Mouse (Mus musculus): ENCODE results near the gene Ttc39b. TPM values are rescaled to one million over a fixed set of nuclear protein-coding genes. Genes with fewer than 3 reads are reported as not detected.

Ttc39b gene
- polyA plus RNA-seq, 1 experiment from 2014 or later = 6.2 TPM

GRCm38 (mm10) chr4:83343146-83343823, 19.2 kb upstream of the Ttc39b start:
- no peak for ATAC-seq
- WGBS = 82% methylated on average over 9 of the region's 9 CpGs

GRCm38 (mm10) chr4:83342268-83342970, 18.4 kb upstream of the Ttc39b start:
- Histone ChIP-seq H3K4me2 (ENCODE audit: low read length) (no peak overlapping the region), H3K4me1 (ENCODE audit: control insufficient read depth, insufficient read depth, low read depth, low read length) (no peaks in the 10 kb centered on the region), H3K27ac (ENCODE audit: low read depth, low read length) (no peak overlapping the region), H3K9ac (ENCODE audit: low read depth, low read length) (no peak overlapping the region), H3K36me3 (ENCODE audit: control insufficient read depth, insufficient read depth, low read length) (no peaks in the 10 kb centered on the region), H3K27me3 (replicated peaks; ENCODE audit: control insufficient read depth, insufficient read depth, low read length) (no peaks in the 10 kb centered on the region), H3K9me3 (ENCODE audit: control insufficient read depth, low read length) (no peaks in the 10 kb centered on the region; the same call in 1 of the 2 replicates), H3K4me3 (ENCODE audit: low read length) (no peak overlapping the region)
- ATAC-seq = no peak
- 65% methylated on average over 14 of the region's 14 CpGs for WGBS

More at GRCm38 (mm10) chr4:83343146-83343823, 19.2 kb upstream of the Ttc39b start:
- Histone ChIP-seq H3K27ac (ENCODE audit: low read depth, low read length) (no peak overlapping the region), H3K9ac (ENCODE audit: low read depth, low read length) (no peak overlapping the region), H3K9me3 (ENCODE audit: control insufficient read depth, low read length) (no peaks in the 10 kb centered on the region; the same call in 1 of the 2 replicates), H3K27me3 (replicated peaks; ENCODE audit: control insufficient read depth, insufficient read depth, low read length) (no peaks in the 10 kb centered on the region), H3K4me1 (ENCODE audit: control insufficient read depth, insufficient read depth, low read depth, low read length) (no peaks in the 10 kb centered on the region), H3K36me3 (ENCODE audit: control insufficient read depth, insufficient read depth, low read length) (no peaks in the 10 kb centered on the region), H3K4me3 (ENCODE audit: low read length) (no peak overlapping the region), H3K4me2 (ENCODE audit: low read length) (no peak overlapping the region)

- no peaks in the 10 kb centered on the region for H3K4me1 ChIP-seq (ENCODE audit: control insufficient read depth, insufficient read depth, low read depth, low read length)
- H3K36me3 ChIP-seq (ENCODE audit: control insufficient read depth, insufficient read depth, low read length) = no peaks in the 10 kb centered on the region
- no peak overlapping the region for H3K9ac ChIP-seq (ENCODE audit: low read depth, low read length)
- no peak overlapping the region for H3K4me2 ChIP-seq (ENCODE audit: low read length)
- H3K27ac ChIP-seq (ENCODE audit: low read depth, low read length) = no peak overlapping the region
- H3K9me3 ChIP-seq (ENCODE audit: control insufficient read depth, low read length) = no peaks in the 10 kb centered on the region
- no peaks in the 10 kb centered on the region for H3K27me3 ChIP-seq (replicated peaks; ENCODE audit: control insufficient read depth, insufficient read depth, low read length)
- no peak overlapping the region for H3K4me3 ChIP-seq (ENCODE audit: low read length)
- no peak for ATAC-seq
- 83% methylated on average over 1 of the region's 1 CpGs for WGBS
These were observed 15.3 kb upstream of the Ttc39b start for GRCm38 (mm10) chr4:83339393-83339792.

GRCm38 (mm10) chr4:83337717-83338116, 13.7 kb upstream of the Ttc39b start:
- no peak overlapping the region for H3K27ac ChIP-seq (ENCODE audit: low read depth, low read length)
- H3K4me2 ChIP-seq (ENCODE audit: low read length) = no peak overlapping the region
- no peak for ATAC-seq
- no peaks in the 10 kb centered on the region for H3K36me3 ChIP-seq (ENCODE audit: control insufficient read depth, insufficient read depth, low read length)
- 65% methylated on average over 3 of the region's 3 CpGs for WGBS
- no peak overlapping the region for H3K9ac ChIP-seq (ENCODE audit: low read depth, low read length)
- no peaks in the 10 kb centered on the region for H3K27me3 ChIP-seq (replicated peaks; ENCODE audit: control insufficient read depth, insufficient read depth, low read length)
- H3K4me3 ChIP-seq (ENCODE audit: low read length) = no peak overlapping the region
- no peaks in the 10 kb centered on the region for H3K9me3 ChIP-seq (ENCODE audit: control insufficient read depth, low read length)
- H3K4me1 ChIP-seq (ENCODE audit: control insufficient read depth, insufficient read depth, low read depth, low read length) = no peaks in the 10 kb centered on the region

GRCm38 (mm10) chr4:83330369-83330768, 6.3 kb upstream of the Ttc39b start:
- Histone ChIP-seq H3K9ac (ENCODE audit: low read depth, low read length) (no peak overlapping the region), H3K27ac (ENCODE audit: low read depth, low read length) (no peak overlapping the region), H3K4me3 (ENCODE audit: low read length) (no peak overlapping the region), H3K4me1 (ENCODE audit: control insufficient read depth, insufficient read depth, low read depth, low read length) (no peaks in the 10 kb centered on the region), H3K4me2 (ENCODE audit: low read length) (no peak overlapping the region), H3K27me3 (replicated peaks; ENCODE audit: control insufficient read depth, insufficient read depth, low read length) (no peaks in the 10 kb centered on the region), H3K36me3 (ENCODE audit: control insufficient read depth, insufficient read depth, low read length) (no peaks in the 10 kb centered on the region), H3K9me3 (ENCODE audit: control insufficient read depth, low read length) (no peaks in the 10 kb centered on the region)
- no peak for ATAC-seq
- WGBS = 73% methylated on average over 4 of the region's 4 CpGs

GRCm38 (mm10) chr4:83329615-83330014, 5.6 kb upstream of the Ttc39b start:
- Histone ChIP-seq H3K27me3 (replicated peaks; ENCODE audit: control insufficient read depth, insufficient read depth, low read length) (no peaks in the 10 kb centered on the region), H3K4me1 (ENCODE audit: control insufficient read depth, insufficient read depth, low read depth, low read length) (no peaks in the 10 kb centered on the region), H3K27ac (ENCODE audit: low read depth, low read length) (no peak overlapping the region), H3K4me2 (ENCODE audit: low read length) (no peak overlapping the region), H3K4me3 (ENCODE audit: low read length) (no peak overlapping the region), H3K36me3 (ENCODE audit: control insufficient read depth, insufficient read depth, low read length) (no peaks in the 10 kb centered on the region), H3K9ac (ENCODE audit: low read depth, low read length) (no peak overlapping the region), H3K9me3 (ENCODE audit: control insufficient read depth, low read length) (no peaks in the 10 kb centered on the region)
- 45% methylated on average over 4 of the region's 4 CpGs for WGBS
- no peak for ATAC-seq

- 42% methylated on average over 9 of the region's 9 CpGs for WGBS
- H3K4me1 ChIP-seq (ENCODE audit: control insufficient read depth, insufficient read depth, low read depth, low read length) = no peaks in the 10 kb centered on the region
These were observed 4.2 kb upstream of the Ttc39b start for GRCm38 (mm10) chr4:83328026-83328945.

GRCm38 (mm10) chr4:83327526-83327925, 3.5 kb upstream of the Ttc39b start:
- no peak overlapping the region for H3K9ac ChIP-seq (ENCODE audit: low read depth, low read length)
- H3K4me2 ChIP-seq (ENCODE audit: low read length) = no peak overlapping the region
- no peak overlapping the region for H3K27ac ChIP-seq (ENCODE audit: low read depth, low read length)
- H3K4me1 ChIP-seq (ENCODE audit: control insufficient read depth, insufficient read depth, low read depth, low read length) = no peaks in the 10 kb centered on the region
- H3K36me3 ChIP-seq (ENCODE audit: control insufficient read depth, insufficient read depth, low read length) = no peaks in the 10 kb centered on the region
- H3K9me3 ChIP-seq (ENCODE audit: control insufficient read depth, low read length) = no peaks in the 10 kb centered on the region
- H3K27me3 ChIP-seq (replicated peaks; ENCODE audit: control insufficient read depth, insufficient read depth, low read length) = no peaks in the 10 kb centered on the region
- no peak overlapping the region for H3K4me3 ChIP-seq (ENCODE audit: low read length)
- ATAC-seq = no peak
- WGBS = 76% methylated on average over 4 of the region's 4 CpGs

More at GRCm38 (mm10) chr4:83328026-83328945, 4.2 kb upstream of the Ttc39b start:
- Histone ChIP-seq H3K4me3 (ENCODE audit: low read length) (no peak overlapping the region), H3K36me3 (ENCODE audit: control insufficient read depth, insufficient read depth, low read length) (no peaks in the 10 kb centered on the region), H3K9me3 (ENCODE audit: control insufficient read depth, low read length) (no peaks in the 10 kb centered on the region), H3K27me3 (replicated peaks; ENCODE audit: control insufficient read depth, insufficient read depth, low read length) (no peaks in the 10 kb centered on the region), H3K9ac (ENCODE audit: low read depth, low read length) (no peak overlapping the region), H3K4me2 (ENCODE audit: low read length) (no peak overlapping the region), H3K27ac (ENCODE audit: low read depth, low read length) (no peak overlapping the region)
- no peak for ATAC-seq

- Histone ChIP-seq H3K9ac (ENCODE audit: low read depth, low read length) (no peak overlapping the region), H3K4me3 (ENCODE audit: low read length) (no peak overlapping the region), H3K9me3 (ENCODE audit: control insufficient read depth, low read length) (no peaks in the 10 kb centered on the region), H3K27ac (ENCODE audit: low read depth, low read length) (no peak overlapping the region), H3K4me2 (ENCODE audit: low read length) (no peak overlapping the region), H3K4me1 (ENCODE audit: control insufficient read depth, insufficient read depth, low read depth, low read length) (no peaks in the 10 kb centered on the region), H3K36me3 (ENCODE audit: control insufficient read depth, insufficient read depth, low read length) (no peaks in the 10 kb centered on the region), H3K27me3 (replicated peaks; ENCODE audit: control insufficient read depth, insufficient read depth, low read length) (peaks cover 8% of the 10 kb centered on the region)
- no peak for ATAC-seq
- 55% methylated on average over 5 of the region's 5 CpGs for whole genome bisulfite sequencing
These were observed 1.3 kb upstream of the Ttc39b start for GRCm38 (mm10) chr4:83325366-83325765.
